Mouse (Mus musculus) brain, embryonic 14.5 days (tissue): ENCODE measurements at regions not wholly inside any gene's neighbourhood (a gene's known extent, or its start where the extent isn't known, plus 50 kb on each side); places are given as distances from the start of the nearest gene placed in this dataset.
A peak's percentile ranks its signal among the peaks of the same experiment; 100 is the strongest.

ENCODE experiments used
- DNase-seq: peaks from one replicate; pipeline ENCODE4 v3.0.0-alpha.2; 2011; ENCODE audit warnings: low read depth
- CTCF ChIP-seq: fragments of 200-500 bp; IDR thresholded peaks from 2 replicates; pipeline ENCODE4 v1.5.1; 2012; ENCODE audit warnings: inconsistent platforms, mild to moderate bottlenecking, moderate library complexity, borderline replicate concordance; ENCODE audit not compliant: insufficient read depth, insufficient read length; ENCODE audit errors: extremely low read depth
- POLR2A ChIP-seq: fragments of 200-500 bp; IDR thresholded peaks from 2 replicates; pipeline ENCODE4 v1.6.1; 2012; ENCODE audit warnings: mild to moderate bottlenecking, inconsistent platforms, borderline replicate concordance; ENCODE audit not compliant: poor library complexity, insufficient read depth, insufficient read length, severe bottlenecking; ENCODE audit errors: extremely low read depth

DNA sequence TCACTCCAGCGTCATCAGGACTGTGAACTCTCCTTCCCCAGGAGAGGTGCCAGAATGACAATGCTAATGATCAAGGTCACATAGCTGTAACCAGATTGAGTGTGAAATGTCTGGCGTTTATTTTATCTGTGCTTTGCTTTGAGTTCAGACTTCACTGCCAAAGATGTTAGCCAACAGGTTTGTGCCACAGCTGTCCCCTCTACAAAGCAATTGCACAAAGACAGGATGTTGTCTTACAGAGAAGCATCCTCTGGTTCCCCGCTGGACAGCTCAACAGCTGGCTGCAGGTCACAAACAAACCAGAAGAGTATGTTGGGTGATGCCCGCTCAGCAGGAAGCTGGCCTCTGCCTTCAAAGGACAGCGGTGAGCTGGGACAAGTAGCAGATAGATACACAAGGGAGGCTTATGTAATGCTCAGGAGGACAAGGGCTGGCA is 169.5 kb downstream of the Fam43a start:
- DNase-seq = peak; percentile 33
- TF ChIP-seq POLR2A (no peak), CTCF (no peak)

DNA sequence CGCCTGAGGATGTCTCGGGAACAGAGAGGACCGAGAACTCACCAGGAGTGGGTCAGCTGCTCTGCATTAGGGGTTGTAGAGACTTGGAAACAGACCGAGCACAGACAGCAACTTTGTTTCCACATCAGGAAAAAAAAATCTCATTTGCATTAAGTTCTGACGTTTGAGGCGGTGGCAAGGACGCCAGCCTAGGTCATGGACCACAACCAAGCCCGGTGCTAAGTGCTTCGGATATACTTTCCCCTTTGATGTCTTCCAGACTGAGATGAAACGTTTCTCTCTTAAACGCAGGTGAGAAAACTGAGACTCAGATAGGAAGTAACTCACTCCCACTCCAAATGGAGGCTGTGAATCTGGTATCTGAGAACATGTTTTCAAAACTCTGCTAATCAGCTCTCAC is 169.9 kb downstream of the Fam43a start:
- TF ChIP-seq POLR2A (no peak), CTCF (no peak)
- no peak for DNase-seq

DNA sequence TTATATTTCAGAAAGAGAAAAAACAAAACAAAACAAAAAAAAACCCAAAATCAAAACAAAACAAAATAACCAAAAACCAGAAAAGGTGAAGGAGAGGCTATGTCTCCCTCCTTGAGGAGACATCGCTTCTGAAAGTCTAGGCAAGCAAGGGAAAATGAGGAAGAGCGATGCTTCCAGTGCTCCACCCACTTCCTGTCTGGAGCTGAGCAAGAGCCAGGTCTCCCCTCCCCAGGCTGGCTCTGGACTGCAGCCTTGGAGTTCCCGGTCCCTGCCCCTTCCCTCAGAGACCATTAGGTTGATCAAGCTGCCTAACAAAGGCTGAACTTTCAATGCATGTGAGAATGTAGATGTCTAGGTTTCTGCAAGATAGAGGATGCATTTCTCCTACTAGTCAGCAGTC is 173.3 kb downstream of the Fam43a start:
- no peak for TF ChIP-seq POLR2A
- no peak for TF ChIP-seq CTCF
- DNase-seq = no peak

DNA sequence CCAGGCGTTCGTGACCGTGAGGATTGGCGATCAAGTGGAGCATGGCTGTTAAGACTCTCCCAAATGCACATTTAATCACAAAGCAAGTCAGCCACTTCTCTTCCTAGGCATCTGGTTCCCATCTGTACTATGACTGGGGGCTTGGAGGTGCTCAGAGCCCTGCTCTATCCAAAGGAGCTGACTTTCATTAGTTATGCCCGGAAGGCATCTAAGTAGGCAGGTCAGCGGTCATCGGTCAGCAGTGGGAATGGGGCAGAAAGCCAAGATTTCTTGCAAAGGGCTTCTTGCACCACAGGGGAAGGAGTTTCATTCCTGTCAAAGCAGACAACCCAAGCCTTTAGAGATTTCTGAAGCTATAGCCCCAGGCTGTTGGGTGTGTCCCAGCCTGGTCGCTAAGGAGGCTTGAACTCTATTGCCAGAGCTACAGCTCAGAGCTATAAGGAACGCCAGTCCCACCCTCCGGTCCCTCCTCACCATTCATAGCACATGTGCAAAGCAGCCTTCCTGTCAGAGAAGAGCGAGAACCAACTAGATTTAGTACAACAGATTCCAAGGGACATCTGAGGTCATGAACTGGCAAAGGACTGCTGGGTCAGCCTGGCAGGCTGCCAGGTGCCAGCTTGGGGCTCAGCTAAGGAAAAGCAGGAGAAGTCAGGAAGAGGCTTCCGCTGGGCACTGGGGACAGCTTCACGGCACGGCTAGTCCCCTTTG is 175.6 kb downstream of the Fam43a start:
- DNase-seq = no peak
- TF ChIP-seq POLR2A = no peak
- no peak for TF ChIP-seq CTCF

GRCm38 (mm10) chr16:30775740-30776700 is 176.5 kb downstream of the Fam43a start:
- no peak for DNase-seq
- no peak for TF ChIP-seq POLR2A
- TF ChIP-seq CTCF = no peak

GRCm38 (mm10) chr16:30777416-30777815 is 177.9 kb downstream of the Fam43a start:
- no peak for DNase-seq
- TF ChIP-seq POLR2A = no peak
- no peak for TF ChIP-seq CTCF

DNA sequence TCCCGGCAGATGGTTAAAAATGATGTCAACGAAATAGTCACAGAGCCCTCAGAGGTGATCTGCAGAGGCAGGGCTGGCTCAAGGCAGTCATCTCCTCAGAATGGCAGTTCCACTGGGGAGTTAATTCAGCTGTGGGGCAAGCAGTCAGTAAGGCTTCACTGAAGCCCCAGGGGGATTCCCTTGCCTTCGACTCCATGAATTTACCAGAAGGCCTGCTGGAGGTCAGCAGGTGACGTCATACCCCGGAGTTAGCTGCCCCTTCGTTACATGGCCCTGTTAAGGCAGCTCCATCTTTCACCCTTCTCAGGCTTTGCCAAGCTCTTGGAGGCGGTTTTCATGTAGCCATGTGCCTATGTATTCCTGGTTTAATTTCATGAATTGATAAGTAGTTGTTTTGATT is 178.6 kb downstream of the Fam43a start:
- TF ChIP-seq POLR2A (no peak), CTCF (no peak)
- no peak for DNase-seq

GRCm38 (mm10) chr16:30778945-30779344 is 179.4 kb downstream of the Fam43a start:
- no peak for TF ChIP-seq POLR2A
- no peak for TF ChIP-seq CTCF
- no peak for DNase-seq

DNA sequence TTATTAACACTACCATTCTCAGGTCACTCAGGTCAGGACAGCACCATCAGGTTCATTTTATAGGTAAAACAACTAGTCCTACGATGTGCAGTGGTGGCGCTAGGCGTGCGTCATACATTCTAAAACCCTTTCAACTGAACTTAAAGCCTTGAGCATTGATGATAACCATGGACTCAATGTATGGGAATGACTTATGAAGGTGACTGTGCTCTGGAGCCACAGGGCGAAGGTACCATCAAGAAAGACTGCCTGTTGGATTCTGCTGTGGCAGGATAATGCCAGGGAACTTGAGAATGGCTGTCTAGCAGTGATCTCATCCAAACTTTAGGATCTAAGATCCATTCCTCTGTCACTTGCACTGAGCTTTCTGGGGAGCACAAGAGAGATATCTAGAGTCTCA is 184.7 kb downstream of the Fam43a start:
- TF ChIP-seq CTCF = no peak
- TF ChIP-seq POLR2A = no peak
- DNase-seq = no peak

- TF ChIP-seq CTCF = no peak
- no peak for TF ChIP-seq POLR2A
- no peak for DNase-seq
Observed at GRCm38 (mm10) chr16:30784949-30785348, 185.4 kb downstream of the Fam43a start.

DNA sequence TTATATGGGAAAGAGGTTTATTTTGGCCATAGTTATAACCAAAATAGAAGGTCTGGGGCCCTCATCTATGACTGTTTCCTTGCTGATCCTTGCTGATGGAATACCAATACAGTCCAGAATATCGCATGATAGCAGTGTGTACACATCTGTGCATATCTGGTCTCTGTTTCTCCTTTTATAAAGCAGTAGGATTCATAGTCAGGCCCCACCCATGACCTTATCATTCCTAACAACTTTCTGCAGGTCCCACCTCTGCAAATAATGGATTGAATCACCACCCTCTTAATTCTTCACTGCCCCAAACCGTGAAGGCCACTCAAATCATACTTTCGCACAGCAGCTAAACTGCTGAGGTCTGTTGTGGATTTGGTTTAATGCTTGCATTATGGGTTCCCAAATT is 186.5 kb downstream of the Fam43a start:
- TF ChIP-seq CTCF = no peak
- TF ChIP-seq POLR2A = no peak
- DNase-seq = no peak

GRCm38 (mm10) chr16:30787351-30787750 is 187.8 kb downstream of the Fam43a start:
- no peak for DNase-seq
- no peak for TF ChIP-seq CTCF
- TF ChIP-seq POLR2A = no peak

DNA sequence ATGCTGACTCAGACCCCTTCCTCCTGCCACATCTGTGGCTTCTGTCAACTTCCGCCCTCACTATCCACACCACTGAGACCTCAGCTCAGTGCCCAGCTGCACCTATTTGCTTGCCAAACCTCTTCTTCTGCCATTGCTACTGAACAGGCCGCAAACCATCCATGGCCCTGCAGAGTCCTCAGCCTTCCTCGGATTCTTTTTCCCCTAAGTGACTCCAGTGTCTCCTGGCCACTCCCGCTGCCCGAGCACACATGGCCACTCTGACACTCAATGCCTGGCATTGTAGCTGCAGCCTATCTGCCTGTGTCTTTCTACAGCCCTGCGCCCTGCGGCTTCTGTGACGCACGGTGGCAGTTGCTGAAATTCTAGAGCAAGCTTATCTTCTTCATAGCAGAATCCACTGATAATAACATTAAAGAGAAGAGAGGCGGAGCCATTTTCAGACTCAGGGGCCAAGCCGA is 188.8 kb downstream of the Fam43a start:
- no peak for TF ChIP-seq CTCF
- TF ChIP-seq POLR2A = no peak
- DNase-seq = no peak
